Mouse (Mus musculus) adrenal gland, postnatal 25 days (tissue): Measurements from ENCODE around the gene Coro6. TPM values are rescaled to one million over a fixed set of nuclear protein-coding genes. Genes with fewer than 3 reads are reported as not detected.

Experiments used
- DNase-seq: peaks from one replicate; pipeline ENCODE4 v3.0.0; 2021; ENCODE audit warnings: mixed read lengths
- total RNA-seq: library from RNA; stranded (reverse); gene quantifications from 2 replicates; pipeline ENCODE4 v1.2.3, GENCODE M21; 2021

Coro6 gene
- total RNA-seq, 1 experiment from 2014 or later: 2.2 TPM

DNA sequence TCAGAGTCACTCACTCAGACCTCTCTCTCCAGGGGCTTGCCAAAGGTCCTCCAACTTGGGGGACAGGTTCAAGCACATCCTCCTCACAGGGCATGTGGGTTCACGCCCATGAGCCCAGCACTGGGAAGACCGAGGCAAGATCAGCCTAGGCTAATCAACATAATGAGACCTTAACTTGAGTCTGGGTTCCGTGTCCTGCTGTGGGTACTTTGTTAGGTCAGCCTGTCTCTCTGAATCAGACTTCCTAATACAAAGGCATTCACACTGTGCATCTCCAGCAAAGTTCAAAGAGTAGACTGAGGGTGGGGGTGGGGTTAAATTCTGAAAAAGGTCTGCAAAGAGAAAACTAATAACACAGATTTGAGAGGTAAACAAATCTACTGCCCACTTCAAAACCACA is 2.9 kb downstream of the Coro6 start:
- DNase-seq: no peak

DNA sequence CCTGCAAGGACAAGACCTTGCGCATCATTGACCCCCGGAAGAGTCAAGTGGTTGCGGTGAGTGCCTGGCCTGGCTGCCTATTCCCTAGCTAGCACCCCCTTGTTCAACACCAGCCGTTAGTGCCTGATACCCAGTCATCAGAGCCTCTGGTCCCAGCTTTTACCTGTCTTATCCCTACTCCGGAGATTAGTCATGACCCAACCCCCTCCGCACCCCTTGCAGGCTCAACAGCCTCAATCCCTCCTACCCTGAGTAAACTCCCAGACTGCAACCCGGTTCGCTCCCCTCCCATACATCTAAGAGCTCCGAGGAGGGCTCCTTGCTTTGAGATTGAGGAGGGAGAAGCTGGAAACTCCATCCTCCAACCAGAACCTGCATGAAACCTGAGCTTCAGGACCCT is 4.3 kb downstream of the Coro6 start:
- DNase-seq: no peak

DNA sequence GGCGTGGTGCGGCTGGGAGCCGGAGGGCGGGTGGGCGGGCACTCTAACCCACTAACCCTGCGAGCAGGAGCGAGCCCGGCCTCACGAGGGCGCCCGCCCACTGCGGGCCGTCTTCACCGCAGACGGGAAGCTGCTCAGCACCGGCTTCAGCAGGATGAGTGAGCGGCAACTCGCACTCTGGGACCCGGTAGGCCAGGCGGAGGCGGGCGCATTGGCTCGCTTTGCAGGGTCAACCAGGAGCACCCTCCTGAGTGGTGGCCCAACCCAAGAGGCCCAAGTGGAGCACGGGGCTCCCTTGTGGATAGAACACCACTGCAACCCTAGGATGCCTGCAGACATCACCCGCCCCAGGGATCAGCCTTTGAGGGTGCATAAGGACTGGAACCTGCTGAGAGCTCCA is 4.9 kb downstream of the Coro6 start:
- DNase-seq: peak; percentile 80

DNA sequence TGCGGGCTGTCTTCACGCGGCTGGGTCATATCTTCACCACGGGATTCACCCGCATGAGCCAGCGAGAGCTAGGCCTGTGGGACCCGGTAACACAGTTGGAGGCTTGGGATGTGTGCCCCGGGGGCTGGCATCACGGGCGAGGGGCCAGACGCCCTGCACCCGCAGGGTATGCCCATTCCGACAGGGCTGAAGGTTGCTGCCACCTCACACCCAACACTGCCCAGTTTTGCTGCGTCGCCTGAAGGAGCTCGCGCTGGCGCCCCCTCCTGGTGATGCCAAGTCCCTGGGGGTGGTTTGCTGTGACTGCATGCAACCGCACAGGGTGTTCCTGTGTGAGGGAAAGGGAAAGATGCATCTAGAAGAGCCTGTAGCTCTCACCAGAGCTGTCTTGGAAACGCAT is 5.6 kb downstream of the Coro6 start:
- DNase-seq: peak; percentile 84

DNA sequence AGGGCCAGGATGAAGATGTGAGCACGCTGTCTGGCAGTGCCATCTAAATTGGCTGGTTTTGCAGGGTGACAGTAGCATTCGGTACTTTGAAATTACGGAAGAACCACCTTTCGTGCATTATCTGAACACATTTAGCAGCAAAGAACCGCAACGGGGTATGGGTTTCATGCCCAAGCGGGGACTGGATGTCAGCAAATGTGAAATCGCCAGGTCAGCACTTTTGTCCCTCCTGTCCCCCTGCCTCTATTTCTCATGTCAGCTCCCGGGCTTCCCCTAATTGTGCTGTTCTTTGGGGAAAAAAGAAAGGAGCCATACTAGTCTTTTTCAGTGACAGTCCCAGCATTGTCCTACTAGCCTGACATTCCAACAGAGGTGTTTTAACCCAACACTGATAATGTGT is 6.2 kb downstream of the Coro6 start:
- DNase-seq: no peak

DNA sequence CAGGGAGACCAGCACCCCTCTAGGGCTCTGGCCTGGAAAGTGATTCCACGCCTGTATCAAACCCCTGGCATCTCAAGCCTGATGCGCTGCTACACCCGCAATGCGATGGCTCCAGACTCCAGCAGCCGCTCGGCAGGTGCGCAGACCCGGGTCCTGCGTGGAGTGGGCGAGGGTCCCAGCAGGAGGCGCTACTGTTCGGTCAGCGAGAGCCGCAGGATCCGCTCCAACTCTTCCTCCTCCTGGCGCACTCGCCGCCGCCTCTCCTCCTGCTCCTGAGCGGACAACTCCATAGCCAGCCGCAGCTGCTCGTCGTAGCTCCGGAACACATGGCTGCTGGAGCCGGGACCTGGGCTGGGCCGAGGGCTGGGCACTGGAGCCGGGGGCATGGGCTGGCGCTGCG is 9.2 kb downstream of the Coro6 start:
- no peak for DNase-seq

DNA sequence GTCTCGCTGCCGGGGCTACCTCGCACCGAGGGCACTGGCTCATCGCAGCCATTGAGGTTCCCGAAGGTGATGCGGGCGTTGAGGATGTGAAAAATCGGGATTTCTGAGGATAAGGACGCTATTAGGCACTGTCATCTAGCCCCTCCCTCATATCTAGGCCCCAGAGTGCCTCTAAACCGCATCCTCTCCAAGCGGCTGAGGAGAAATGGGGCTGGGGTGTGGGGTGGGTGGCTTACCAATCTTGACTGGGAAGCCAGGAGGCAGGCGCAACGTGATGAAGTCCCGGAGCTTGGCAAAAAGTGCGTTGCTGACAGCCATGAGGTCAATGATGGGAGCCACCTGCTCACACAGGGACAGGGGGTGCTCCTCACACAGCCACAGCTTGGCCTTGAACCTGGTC is 10.6 kb downstream of the Coro6 start:
- DNase-seq: no peak

DNA sequence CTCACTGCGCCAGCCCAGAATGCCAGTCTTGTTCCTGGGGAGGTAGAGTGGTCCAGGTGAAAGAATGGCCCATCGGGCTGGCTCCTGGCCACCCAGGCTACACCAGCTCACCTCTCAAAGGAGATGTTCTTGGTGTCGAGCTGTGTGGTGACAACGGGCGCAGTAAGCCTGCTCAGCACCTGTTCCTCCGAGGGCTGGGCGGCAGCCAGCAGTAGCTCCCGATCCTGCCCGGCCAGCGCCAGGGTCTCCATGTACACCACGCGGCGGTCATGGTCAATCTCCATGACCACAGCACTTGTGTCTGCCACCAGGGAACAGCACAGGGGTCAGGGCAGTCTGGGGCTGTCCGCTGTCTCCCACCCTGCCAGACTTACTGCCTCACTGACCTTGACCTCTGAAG is 14.0 kb downstream of the Coro6 start:
- DNase-seq: no peak

DNA sequence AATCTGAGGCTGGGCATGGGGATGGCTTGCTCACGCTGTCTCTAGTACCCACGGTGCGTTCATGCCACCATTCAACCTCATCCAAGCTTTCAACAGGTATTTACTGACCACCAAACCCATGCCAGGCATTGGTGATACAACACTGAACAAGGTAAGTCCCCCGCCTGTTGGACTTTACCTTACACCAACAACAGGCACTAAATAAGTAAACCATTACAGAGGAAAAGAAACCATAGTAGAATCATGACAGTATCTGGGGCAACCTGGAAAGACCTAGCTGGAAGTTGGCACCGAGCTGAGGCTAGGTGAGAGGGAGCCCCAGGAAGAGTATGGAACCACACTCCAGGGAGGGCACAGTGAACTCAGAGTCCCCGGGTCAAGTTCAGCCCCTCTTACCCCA is 14.7 kb downstream of the Coro6 start:
- DNase-seq: no peak

DNA sequence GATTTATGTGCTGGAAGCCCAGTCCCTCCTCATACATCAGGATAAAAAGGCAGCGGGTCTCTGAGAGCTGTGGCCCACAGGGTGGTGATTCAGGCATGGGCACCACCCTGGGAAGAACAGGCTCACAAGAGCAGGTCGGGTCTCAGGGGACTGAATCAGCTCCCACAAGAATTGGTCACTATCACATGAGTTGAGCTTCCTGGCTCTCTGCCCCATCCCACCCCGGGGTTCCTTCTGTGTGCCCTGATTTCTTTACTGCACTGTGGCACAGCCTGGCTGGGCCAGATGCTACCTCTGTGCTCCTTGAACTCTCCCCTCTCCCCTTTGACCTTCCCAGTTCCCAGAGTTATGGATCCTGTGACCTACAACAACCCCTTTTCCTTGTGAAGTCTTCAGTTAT is 20.8 kb downstream of the Coro6 start:
- no peak for DNase-seq

DNA sequence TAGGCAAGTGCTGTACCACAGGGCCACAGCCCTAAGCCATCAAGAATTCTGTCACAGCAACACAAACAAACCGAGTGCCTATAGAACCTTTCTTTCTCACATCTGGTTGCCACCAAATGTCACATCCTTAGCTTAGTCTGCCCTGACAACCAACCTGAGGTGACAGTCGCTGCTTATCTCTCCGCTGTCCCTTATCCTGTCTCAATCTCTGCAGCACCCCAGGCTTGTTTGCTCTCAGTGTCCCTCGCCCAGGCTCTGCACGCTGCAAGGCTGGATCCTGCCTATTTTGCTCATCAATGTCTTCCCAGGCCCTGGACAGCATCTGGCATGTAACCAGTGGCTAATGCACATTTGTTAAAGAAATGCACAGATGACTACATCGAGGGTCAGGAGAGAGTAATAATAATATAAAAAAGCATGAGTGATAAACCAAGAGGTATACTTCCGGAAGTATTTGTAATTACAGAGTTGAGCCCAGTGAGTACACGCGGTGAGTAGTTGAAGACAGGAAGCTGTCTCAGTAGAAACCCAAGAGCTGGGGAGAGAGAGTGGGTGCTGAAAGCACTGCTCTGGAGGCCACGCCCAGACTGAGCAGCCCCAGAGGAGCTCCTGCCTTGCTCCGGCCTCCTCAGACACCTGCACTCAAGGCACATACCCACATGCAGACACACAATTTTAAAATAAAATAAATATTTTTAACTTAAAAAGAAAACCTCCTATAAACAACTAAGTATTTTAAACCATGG is 21.5 kb downstream of the Coro6 start:
- no peak for DNase-seq

DNA sequence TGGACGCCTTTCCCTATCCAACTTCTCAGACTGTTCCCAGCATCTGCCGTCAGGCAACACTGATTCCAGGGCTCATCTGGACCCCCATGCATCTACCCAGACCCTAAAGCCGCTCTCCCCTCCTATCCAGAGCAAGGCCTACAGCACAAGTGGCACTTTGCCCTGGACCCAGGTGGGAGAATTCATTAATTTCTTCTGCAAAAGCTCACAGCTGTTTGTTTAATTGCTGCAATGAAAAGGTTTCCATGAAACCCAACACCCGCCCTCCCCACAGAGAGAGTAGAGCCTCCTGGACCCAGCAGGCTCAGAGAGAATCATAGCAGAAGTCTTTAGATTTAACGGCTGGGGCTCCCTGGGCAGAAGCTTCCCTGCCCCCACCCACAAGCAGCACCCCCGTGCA is 23.0 kb downstream of the Coro6 start:
- no peak for DNase-seq

DNA sequence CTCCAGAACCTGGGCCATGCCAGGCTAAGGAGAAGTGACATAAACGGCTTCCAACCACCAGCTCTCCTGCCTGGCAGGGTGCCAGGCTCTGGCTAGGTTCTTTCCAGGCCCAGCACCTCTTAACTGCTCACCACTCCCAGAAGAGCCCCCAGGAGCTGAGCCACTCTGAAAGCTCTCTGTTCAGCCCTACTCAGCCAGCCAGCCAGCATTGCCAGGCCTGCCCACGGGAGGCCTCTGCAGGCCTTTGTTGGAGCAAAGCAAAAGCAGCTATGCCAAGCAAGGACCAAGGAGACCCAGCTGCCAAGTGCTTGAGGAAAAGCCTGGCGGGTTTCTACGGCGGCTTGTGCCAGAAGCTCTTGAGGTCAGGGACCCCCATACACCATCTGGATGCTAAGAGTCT is 24.6 kb downstream of the Coro6 start:
- DNase-seq: no peak

DNA sequence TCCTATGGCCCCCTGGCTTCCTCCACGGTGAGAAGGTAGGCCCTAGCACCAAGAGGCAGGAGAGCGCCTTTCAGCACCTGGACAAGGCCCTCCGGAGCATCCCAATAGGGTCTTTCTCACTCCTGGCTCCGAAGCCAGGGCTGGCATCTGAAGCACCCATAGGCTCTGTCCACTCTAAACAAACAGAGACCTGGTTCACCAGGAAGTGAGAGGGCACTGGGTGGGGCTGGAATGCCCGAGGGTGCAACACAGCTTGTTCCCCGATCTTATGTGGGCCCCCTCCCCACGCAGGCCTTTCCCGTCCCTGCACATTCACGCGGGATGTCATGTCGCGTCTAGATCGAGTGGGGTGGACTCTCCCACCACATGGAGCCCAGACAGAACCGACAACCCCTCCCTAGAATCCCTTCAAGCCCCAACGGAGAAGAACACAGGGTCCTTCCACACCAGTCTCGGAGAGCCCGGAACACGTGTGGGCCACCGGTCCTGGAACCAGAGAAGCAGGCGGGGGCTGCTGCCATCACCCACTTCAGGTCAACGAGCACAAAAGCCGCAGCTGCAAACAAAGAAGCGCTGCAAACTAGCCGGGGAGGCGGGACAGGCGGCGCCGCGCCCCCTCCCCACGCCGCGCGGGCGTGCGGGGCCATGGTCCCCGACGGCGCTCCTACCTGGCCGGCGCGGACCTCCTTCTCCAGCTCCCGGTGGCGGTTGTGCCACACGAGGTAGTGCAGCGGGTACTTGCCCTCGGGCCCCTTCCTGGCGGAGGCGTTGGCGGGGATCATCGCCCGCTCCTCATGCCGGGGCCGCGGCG is 26.8 kb downstream of the Coro6 start:
- no peak for DNase-seq

DNA sequence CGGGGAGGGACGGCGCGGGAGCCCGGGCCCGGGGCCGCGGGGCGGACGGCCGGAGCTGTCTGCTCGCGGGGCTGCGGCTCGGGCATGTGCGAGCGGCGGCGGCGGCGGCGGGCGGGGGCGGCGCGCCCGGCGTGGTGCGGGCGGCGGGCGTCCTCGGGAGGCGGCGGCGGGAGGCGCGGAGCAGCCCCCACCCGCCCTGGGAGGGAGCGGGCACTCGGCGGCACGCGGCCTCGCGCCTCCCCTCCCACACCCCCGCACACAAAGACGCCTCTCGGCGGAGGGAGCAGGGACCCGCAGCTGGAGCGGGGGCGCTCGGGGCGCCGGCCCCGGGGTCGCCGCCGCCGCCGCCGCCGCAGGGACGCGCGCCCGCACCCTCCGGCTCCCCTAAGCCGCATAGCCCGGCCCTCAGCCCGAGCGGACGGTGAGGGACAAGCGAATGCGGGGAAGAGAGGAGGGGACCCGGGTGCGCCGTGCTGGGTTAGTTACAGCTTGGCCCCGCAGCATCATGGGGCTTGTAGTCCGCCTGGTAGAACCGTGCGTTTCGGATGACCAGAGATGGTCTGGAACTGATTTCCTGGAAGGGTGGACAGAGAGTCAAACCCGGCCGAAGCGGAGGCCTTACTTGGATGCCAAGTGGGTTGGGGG is 27.5 kb downstream of the Coro6 start, which contains the start of gene Ankrd13b:
Gene Ankrd13b (minus strand): TSS at position 88 of the 645 bp plus-strand sequence.
- DNase-seq: peak; percentile 82

DNA sequence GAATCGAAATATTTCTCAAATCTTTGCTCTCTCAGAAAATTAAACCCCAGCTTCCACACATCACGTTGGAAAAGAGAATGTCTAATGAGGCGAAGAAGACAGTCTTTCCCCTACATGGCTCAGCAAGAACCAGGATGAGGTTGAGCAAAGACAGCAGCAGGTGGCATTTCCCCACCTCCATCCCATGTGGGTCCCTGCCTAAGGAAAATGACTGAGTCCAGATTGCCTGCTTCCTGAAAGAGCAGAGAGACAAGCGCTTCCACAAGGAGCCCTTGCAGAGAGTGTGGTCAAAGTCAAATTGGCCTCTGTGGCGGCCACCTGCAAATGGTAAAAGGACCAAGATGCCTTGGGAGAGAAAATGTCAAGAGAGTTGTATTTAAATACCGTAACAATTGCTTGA is 28.2 kb downstream of the Coro6 start:
- DNase-seq: no peak

DNA sequence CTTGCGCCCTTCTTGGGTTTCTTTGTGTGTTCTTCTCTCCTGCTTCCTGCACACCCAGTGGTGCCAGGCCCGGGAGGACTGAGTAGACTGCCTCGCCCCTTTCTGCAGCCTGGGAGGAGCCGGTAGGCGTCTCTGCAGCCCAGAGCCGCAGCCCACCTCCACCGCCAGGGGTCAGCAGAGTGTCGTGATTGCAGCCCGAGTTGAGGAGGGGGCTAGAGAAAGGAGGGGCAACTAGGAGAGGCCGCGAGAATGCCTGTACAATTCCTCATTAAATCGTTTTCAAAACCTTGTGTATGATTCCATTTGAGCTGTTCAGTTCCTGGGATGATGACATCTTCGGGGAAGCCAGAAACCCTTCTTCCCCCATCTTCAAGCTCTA is 28.9 kb downstream of the Coro6 start:
- peak; percentile 91 for DNase-seq

DNA sequence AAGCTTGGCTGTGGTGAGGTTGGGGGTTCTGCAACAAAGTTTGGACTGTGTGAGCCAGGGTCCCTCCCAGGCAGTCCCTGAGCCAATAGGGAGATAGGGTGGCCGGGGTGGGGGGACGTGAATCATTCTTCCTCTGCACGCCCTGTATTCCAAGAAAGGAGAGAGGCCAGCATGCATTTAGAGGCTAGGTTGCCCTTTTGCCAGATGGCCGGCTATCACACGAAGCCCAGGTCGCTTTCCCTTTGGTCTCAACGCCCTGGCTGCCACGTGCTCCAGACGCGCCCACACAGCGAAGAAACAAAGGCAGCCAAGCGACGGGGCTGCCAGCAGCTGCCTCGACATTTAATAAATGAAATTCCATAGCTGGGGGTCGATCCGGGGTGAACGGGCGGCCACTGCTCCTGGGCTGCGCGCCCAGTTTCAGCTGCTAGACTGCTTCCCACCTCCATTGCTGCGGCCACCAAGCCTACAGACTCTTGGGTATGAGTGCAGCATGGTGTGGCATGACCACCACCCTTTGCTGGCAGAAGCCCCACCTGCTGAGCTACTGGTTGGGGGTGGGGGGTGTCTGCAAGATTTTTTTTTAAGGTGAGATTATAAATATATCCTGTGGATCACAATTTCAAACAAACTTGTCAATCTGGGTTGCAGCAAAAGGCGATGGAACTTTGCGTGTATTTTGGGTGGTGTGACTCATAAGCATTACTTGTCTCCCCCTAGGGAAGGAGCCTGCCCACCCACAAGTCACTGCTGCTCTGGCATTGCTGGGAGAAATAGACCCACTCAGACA is 29.5 kb downstream of the Coro6 start:
- peak; percentile 47 for DNase-seq

DNA sequence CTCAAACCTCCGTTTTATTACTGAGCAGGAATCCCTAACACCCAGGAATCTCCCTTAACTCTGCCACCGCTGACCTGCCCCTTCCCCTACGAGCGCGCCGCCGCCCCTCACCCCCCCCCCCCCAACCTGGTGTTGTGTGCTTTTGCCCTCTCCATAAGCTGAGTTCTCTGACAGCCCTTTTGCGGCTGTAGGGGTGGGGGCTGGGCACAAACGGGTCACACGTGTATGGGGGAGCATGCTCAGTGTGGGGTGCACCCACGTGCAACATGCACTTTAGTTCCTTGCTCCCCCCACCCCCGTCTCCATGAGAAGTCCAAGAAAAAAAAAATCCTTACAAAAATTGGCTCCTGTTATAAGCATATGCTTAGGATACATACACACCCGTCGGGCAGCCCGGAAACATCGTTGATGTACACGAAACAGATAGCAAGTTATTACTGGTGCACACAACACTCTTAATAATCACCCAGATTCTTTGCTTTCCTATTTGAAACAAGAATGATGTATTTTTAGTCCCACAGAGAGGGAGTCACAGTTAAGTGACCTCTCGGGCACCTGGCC is 30.2 kb downstream of the Coro6 start:
- no peak for DNase-seq

DNA sequence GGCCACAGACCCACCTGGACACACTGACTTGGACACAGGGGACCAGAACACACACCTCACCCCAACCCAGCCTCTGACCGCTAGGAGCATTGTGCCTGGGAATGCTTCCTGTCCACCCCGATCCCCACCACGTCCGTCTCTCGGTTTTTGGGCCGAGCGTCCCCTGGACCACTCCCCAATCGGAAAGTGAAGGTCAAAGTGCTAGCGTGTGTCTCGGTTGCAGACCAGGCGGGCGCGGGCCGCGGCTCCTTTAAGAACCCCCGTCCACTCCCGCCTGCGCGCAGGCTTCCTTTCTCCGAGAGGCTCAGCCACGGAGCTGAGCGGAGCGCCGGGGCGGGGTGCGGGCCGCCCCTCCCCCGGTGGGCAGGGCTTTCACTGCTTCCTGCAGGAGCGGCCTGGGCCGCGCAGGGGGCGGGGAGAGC is 30.7 kb downstream of the Coro6 start:
- DNase-seq: peak; percentile 96

DNA sequence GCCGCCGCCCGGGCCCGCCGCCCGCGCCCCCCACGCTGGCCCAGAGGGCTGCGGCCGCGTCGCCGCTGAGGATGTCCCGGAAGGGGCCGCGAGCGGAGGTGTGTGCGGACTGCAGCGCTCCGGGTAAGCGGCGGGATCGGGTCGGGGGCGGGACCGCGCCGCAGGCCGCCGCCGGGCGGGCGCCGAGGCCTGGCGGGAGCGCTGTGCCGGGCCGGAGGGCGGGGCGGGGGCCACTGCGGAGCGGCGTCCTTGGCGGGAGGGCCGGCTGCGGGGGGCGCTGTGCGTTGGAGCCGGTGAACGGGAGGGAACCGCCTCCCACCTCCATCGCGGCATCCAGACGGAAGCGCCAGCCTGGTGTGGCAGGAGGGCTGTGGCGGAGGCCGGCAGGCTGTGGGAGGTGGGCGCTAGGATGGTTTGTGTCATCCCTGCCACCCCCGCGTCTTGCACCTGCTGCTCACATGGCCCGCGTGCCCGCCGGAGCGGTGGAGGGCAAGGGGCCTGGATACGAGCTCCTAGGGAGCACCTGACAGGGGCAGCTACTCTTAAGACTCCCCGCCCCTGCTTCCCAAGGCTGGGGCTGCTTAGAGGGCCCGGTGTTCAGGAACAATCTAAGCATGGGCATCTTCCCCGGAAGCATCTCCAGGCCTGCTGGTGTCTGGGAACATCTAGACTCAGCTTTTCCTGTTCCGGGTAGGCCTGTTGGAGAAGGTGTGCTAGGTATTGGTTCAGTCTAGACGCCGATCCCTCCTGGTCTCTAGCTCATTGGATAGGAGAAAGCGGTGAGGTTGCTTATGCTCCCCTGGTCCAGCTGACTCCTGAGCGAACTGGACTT is 31.5 kb downstream of the Coro6 start, which contains the start of gene Git1:
Gene Git1 (plus strand): TSS at position 51 of the 832 bp plus-strand sequence.
- DNase-seq: peak; percentile 67
